Mouse (Mus musculus) Patski (cell line): ENCODE measurements around the gene Cryz. TPM values are rescaled to one million over a fixed set of nuclear protein-coding genes. Genes with fewer than 3 reads are reported as not detected.

ENCODE experiments used
- ATAC-seq: fragments of 100-300 bp; one replicate; pipeline ENCODE4 v1.8.0; 2021
- CTCF ChIA-PET: fragments of 350-600 bp; sonication (Branson Sonifier 250); formaldehyde crosslinking; loops from one replicate; lab custom pipeline; 2022; ENCODE audit warnings: inconsistent platforms; lab: Charles Lee
- POLR2A ChIA-PET: fragments of 350-600 bp; sonication (Branson Sonifier 250); formaldehyde crosslinking; loops from one replicate; lab custom pipeline; 2022; ENCODE audit warnings: antibody characterized with exemption, inconsistent platforms; lab: Charles Lee
- DNase-seq: peaks from one replicate; pipeline ENCODE4 v3.0.0-alpha.2; 2011; ENCODE audit warnings: low read depth, low spot score
- H3K27me3 ChIP-seq: fragments of 371-371 bp; one replicate; pipeline ENCODE4 v1.5.1; 2021
- CTCF ChIP-seq: fragments of 100-300 bp; IDR thresholded peaks from one replicate; pipeline ENCODE4 v1.5.1; 2021
- in situ Hi-C: fragments of 300-500 bp; cut with MboI; formaldehyde crosslinking; loops from 3 replicates; pipeline ENCODE4 v1.11.1; 2018; ENCODE audit warnings: low pct_unique_long_range_greater_than_20kb, mixed read lengths
- polyA plus RNA-seq: library from polyadenylated mRNA; unstranded; gene quantifications from one replicate; pipeline ENCODE4 v1.2.3, GENCODE M21; 2021

Cryz gene
- polyA plus RNA-seq, 1 experiment from 2014 or later: 116 TPM

DNA sequence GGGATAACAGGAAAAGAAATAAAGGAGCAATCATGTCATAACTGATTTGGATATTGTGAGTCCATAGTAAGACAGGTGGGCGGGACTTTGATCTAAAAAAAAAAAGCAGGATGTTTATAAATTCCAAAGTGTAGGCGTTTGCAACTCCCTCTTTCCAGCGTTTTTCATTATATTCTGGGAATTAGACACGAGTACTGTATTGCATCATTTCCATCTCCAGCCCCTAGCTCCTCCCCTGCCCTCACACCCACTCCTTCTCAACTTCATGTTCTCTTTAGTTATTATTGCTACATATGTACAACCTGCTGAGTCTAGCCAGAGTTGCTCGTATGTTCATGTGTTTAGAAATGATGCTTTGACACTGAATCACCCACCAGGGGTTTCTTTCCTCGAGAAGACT lies 22.8 kb upstream of the Cryz start:
- POLR2A ChIA-PET: no interaction called here
- DNase-seq: no peak
- no peak for ATAC-seq
- TF ChIP-seq CTCF: no peak
- in situ Hi-C loops: loop anchor here (5.0 to 10.0 kb wide), 2 partner anchors 301 to 619 kb away; no protein-coding TSS in a partner anchor
- H3K27me3 ChIP-seq: peaks cover 21% of the 10 kb centered on the region
- CTCF ChIA-PET: interaction anchor here (1.8 to 3.4 kb wide), 4 partner anchors 18 to 305 kb away, joined by 4 to 34 read pairs (median 10); no protein-coding TSS in a partner anchor

DNA sequence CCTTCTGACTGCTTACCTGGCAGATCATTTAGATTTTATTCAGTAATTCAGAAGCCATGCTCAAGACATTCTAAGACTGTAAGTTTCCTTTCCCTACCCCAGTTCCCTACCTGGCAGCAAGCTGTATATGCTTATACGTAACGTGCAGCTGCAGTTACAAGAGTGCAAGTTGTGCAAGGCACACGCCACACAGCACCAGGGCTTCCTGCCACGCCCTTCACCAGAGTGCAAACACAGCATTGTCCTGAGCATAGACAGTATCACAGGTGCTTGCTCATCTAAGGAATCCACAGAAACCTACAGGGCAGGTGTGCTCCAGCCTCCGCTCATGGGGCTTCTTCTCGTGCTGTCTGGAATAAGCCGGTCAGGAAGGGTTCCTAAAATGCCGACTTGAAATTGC lies 18.6 kb upstream of the Cryz start:
- no peak for DNase-seq
- no peaks in the 10 kb centered on the region for H3K27me3 ChIP-seq
- in situ Hi-C loops: loop anchor here (10.0 kb wide), 1 partner anchor 623 kb away; no protein-coding TSS in a partner anchor
- POLR2A ChIA-PET: no interaction called here
- TF ChIP-seq CTCF: no peak
- CTCF ChIA-PET: interaction anchor here (1.1 kb wide), 1 partner anchor 7 kb away, joined by 3 read pairs; no protein-coding TSS in a partner anchor
- no peak for ATAC-seq

GRCm38 (mm10) chr3:154584351-154584750 lies 12.2 kb upstream of the Cryz start:
- H3K27me3 ChIP-seq: no peaks in the 10 kb centered on the region
- ChIA-PET CTCF (interaction anchor here (2.6 kb wide), 1 partner anchor 12 kb away, joined by 8 read pairs; the partner anchor contains the start of genes Cryz and Tyw3), POLR2A (no interaction called here)
- no peak for ATAC-seq
- in situ Hi-C loops: no loop called here
- TF ChIP-seq CTCF: no peak
- no peak for DNase-seq

GRCm38 (mm10) chr3:154590971-154591370 lies 5.5 kb upstream of the Cryz start:
- TF ChIP-seq CTCF: no peak
- DNase-seq (no peak), ATAC-seq (no peak)
- no peaks in the 10 kb centered on the region for H3K27me3 ChIP-seq
- POLR2A ChIA-PET: no interaction called here
- CTCF ChIA-PET: interaction anchor here (0.8 to 4.0 kb wide), 3 partner anchors 8 to 19 kb away, joined by 3 to 15 read pairs (median 3); no protein-coding TSS in a partner anchor
- in situ Hi-C loops: loop anchor here (10.0 kb wide), 1 partner anchor 504 kb away; the partner anchor contains the start of genes Fpgt and Lrriq3

DNA sequence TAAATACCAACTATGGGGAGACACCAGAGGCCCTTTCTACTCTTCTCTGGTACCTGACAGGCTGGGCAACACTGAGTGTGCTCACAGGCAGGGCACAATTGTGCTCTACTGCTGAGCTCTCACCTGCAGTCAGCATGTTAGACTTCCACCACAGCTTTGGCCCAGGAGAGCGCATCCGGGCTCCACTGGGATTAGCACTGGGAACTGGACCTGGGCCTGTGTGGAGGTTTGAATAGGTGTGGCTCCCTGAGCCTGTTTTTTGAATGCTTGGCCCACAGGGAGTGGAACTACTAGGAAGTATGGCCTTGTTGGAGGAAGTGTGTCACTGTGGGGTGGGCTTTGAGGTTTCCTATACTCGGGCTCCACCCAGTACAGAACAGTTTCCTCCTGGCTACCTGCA lies 4.9 kb upstream of the Cryz start:
- no peak for TF ChIP-seq CTCF

GRCm38 (mm10) chr3:154593596-154593995 lies 2.9 kb upstream of the Cryz start:
- DNase-seq (no peak), ATAC-seq (no peak)
- in situ Hi-C loops: loop anchor here (10.0 kb wide), 1 partner anchor 501 kb away; the partner anchor contains the start of genes Fpgt and Lrriq3
- ChIA-PET POLR2A (no interaction called here), CTCF (interaction anchor here (1.3 to 4.0 kb wide), 2 partner anchors 22 to 324 kb away, joined by 4 to 15 read pairs; no protein-coding TSS in a partner anchor)
- no peaks in the 10 kb centered on the region for H3K27me3 ChIP-seq
- no peak for TF ChIP-seq CTCF

More for the DNA sequence above, 4.9 kb upstream of the Cryz start:
- DNase-seq: no peak
- CTCF ChIA-PET: interaction anchor here (0.8 to 4.0 kb wide), 2 partner anchors 8 to 20 kb away, joined by 3 to 15 read pairs; no protein-coding TSS in a partner anchor
- no peaks in the 10 kb centered on the region for H3K27me3 ChIP-seq
- in situ Hi-C loops: loop anchor here (10.0 kb wide), 1 partner anchor 503 kb away; the partner anchor contains the start of genes Fpgt and Lrriq3
- no peak for ATAC-seq
- POLR2A ChIA-PET: no interaction called here

GRCm38 (mm10) chr3:154594156-154594555 lies 2.4 kb upstream of the Cryz start:
- DNase-seq (no peak), ATAC-seq (no peak)
- POLR2A ChIA-PET: no interaction called here
- H3K27me3 ChIP-seq: no peaks in the 10 kb centered on the region
- no peak for TF ChIP-seq CTCF
- in situ Hi-C loops: loop anchor here (10.0 kb wide), 1 partner anchor 501 kb away; the partner anchor contains the start of genes Fpgt and Lrriq3
- CTCF ChIA-PET: interaction anchor here (0.8 kb wide), 1 partner anchor 635 kb away, joined by 3 read pairs; no protein-coding TSS in a partner anchor

GRCm38 (mm10) chr3:154596934-154597554 lies 533 bp downstream of the Cryz start, which contains the start of gene Tyw3:
Gene Tyw3, minus strand, starts transcription at chr3:154597104.
- no peaks in the 10 kb centered on the region for H3K27me3 ChIP-seq
- POLR2A ChIA-PET: interaction anchor here (0.6 kb wide), 2 partner anchors 71 to 1149 kb away, joined by 3 to 5 read pairs; no protein-coding TSS in a partner anchor
- CTCF ChIA-PET: interaction anchor here (0.9 to 2.3 kb wide), 12 partner anchors 9 to 542 kb away, joined by 3 to 19 read pairs (median 4); partner anchors contain the start of genes Fpgt and Lrriq3
- peak; percentile 98 for ATAC-seq
- TF ChIP-seq CTCF: no peak
- peak; percentile 93 for DNase-seq
- in situ Hi-C loops: loop anchor here (10.0 kb wide), 1 partner anchor 498 kb away; the partner anchor contains the start of genes Fpgt and Lrriq3

DNA sequence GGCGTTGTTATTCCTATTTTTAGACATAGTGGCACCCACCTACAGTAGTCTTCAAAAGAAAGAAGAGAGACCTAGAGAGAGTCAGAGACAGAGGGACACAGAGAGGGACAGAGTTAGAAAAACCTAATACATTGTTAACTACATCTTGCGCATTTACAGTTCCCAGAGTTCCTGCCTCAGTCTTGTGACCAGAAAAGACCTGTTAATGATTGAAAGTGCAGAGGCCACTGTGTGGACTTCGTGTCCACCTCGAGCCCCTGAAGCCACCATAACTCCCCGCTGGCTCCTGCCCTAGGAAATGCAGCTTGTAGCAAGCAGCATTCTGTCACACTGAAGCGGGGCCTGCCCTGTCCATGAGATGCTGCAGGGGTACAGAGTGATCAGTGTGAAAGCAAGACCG lies 1.1 kb downstream of the Cryz start:
- DNase-seq (no peak), ATAC-seq (peak; percentile 22)
- ChIA-PET CTCF (interaction anchor here (0.9 to 2.3 kb wide), 7 partner anchors 9 to 49 kb away, joined by 3 to 16 read pairs (median 4); no protein-coding TSS in a partner anchor), POLR2A (interaction anchor here (0.6 kb wide), 3 partner anchors 70 to 1150 kb away, joined by 3 to 5 read pairs (median 5); no protein-coding TSS in a partner anchor)
- no peaks in the 10 kb centered on the region for H3K27me3 ChIP-seq
- TF ChIP-seq CTCF: no peak
- in situ Hi-C loops: loop anchor here (10.0 kb wide), 1 partner anchor 497 kb away; the partner anchor contains the start of genes Fpgt and Lrriq3

DNA sequence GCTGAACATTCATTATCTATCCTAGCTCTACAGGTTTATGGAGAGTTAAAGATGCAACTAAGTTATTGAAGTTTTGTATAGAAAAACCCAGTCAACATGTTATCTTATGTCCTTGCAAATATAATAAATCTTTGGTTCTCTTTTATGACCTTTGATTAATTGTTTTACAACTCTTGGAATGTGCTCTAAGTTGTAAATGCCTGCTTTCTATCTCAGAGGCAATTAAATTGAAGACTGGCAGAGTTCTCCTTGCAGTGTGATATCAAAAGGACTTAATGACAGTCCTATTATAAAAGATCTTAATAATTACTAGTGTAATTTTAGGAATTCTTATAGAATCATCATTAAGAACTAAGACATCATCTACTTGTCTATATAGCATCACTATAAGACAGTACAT lies 5.6 kb downstream of the Cryz start:
- in situ Hi-C loops: no loop called here
- no peak for DNase-seq
- no peak for ATAC-seq
- no peaks in the 10 kb centered on the region for H3K27me3 ChIP-seq
- CTCF ChIA-PET: interaction anchor here (1.2 kb wide), 1 partner anchor 45 kb away, joined by 4 read pairs; no protein-coding TSS in a partner anchor
- TF ChIP-seq CTCF: no peak
- POLR2A ChIA-PET: no interaction called here
